Mouse (Mus musculus): ENCODE results near the gene Ydjc.
"Not testable (repeated sequence)": the region's sequence is repeated elsewhere in the genome, so short reads cannot be mapped to it uniquely, and the experiment has no call there.

Ydjc gene

GRCm38 (mm10) chr16:17151874-17152273, 7.5 kb downstream of the Ydjc start:
- DNase-seq (ENCODE audit: low spot score in 2 of 2): no peak

GRCm38 (mm10) chr16:17154346-17154745, 9.9 kb downstream of the Ydjc start:
- no peak for DNase-seq (ENCODE audit: low spot score in 2 of 2)

DNA sequence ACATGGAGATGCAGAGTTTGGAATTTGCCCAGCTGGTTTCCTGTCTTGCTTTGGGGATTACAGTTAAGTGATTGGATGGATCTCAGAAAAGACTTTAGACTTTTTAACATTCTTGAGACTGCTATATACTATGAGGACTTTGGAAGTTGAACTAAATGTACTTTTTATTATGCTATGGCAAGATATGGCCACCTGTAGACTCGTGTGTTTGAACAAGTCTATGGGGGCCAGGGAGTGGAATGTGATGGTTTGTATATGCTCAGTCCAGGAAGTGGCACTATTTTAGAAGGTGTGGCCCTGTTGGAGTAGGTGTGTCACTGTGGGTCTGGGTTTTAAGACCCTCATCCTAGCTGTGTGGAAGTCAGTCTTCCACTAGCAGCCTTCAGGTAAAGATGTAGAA, 21.1 kb downstream of the Ydjc start:
- DNase-seq (ENCODE audit: low spot score in 2 of 2): not testable (repeated sequence)

DNA sequence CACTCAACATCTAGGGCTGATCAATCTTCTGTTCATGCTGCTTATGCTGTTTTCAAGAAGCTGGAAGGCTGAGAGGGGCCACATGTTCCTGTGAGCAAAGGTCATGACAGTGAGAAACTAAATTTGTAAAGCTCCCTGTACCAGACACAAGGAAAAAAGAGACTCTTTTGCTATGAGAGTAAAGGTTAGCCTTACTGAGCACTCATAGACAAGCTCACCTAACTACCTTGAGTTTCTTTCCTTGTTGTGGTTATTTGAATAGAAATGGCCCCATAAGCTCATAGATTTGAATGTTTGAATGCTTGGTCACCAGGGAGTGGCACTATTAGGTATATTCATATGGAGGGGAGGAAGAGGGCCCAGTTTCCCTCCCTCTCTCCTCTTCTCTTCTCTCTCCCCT, 22.8 kb downstream of the Ydjc start:
- no peak for DNase-seq (ENCODE audit: low spot score in 2 of 2)

GRCm38 (mm10) chr16:17168049-17168448, 23.6 kb downstream of the Ydjc start:
- no peak for DNase-seq (ENCODE audit: low spot score in 2 of 2)

DNA sequence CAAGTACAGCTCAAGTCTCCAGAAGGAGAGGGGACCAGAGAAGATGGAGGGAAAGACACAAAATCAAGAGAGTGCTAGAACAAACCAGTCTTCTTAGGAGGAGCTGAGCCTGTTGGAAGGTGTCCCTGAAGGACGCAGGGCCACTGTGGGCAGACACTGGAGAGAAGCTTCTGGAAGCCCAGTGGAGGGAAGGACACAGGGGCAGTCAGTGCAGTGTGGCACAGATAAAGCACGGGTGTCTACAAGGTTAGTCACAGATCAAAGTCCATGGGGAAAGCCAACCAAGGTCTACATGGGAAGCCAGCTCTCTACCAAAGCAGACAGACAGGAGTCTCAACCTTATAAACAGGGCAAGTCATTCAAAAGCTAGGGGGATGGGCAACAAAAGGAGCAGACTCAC, 31.3 kb downstream of the Ydjc start:
- DNase-seq (ENCODE audit: low spot score in 2 of 2): no peak

DNA sequence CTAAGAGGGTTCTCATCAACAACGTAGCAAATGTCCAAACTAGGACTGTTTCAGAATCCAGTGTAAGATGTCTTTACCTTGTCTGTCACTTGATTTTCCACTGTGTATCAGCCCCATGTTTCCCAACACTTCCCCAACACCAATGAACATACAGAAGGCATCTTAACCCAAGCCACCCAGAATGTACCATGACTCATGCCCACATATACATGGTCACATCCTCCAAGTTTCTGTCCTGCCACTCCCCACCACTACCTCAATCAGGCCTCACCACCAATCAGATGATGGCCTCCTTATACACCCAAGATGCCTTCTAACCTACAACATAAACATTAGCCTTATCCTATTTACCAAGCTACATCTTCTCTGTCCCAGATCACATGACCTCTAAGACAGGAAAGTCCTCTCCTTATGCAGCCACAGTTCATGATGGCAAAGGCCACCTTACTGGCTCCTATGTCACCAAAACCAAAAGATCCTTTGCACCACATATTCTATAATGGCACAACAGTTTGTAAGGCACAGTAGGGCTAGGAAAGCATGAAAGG, 33.3 kb downstream of the Ydjc start:
- DNase-seq (ENCODE audit: low spot score in 2 of 2): no peak

DNA sequence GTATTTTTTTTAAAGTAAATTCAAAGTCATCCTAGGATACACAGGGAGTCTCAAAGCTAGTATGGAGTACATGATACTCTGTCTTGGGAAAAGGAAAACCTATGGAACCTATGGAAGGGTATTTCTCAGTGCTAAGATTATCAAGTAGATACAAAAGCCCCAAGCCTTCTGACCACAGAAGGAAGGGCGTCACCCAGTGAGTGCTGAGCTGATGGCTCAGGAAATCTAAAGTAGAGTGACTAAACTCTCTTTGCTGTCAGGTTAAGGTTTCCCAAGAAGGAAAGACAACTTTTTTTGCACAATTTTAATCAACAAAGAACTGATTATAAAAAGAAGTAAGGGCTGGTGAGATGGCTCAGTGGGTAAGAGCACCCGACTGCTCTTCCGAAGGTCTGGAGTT, 35.3 kb downstream of the Ydjc start:
- no peak for DNase-seq (ENCODE audit: low spot score in 2 of 2)

- no peak for DNase-seq (ENCODE audit: low spot score in 2 of 2)
These were observed 37.0 kb downstream of the Ydjc start for GRCm38 (mm10) chr16:17181382-17181781.

DNA sequence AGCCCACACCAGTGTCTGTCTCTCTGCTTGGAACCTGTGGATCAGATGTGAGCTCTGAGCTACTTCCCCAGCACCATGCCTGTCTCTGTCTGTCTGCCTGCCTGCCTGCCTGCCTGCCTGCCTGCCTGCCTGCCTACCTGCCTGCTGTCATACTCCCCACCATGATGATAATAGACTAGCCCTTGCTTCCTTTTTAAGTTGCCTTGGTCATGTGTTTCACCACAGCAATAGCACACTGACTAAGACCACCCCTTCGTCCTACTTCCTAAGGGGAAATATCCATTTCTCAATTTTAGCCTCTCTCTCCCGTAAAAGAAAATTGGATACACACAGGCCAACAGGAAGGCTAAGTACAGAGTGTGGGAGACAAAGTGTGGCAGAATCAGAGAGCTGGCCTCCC, 37.7 kb downstream of the Ydjc start:
- DNase-seq (ENCODE audit: low spot score in 2 of 2): no peak

- DNase-seq (ENCODE audit: low spot score in 2 of 2): no peak
These were observed 38.6 kb downstream of the Ydjc start for GRCm38 (mm10) chr16:17183003-17183402.

GRCm38 (mm10) chr16:17185475-17185874, 41.1 kb downstream of the Ydjc start:
- no peak for DNase-seq (ENCODE audit: low spot score in 2 of 2)

DNA sequence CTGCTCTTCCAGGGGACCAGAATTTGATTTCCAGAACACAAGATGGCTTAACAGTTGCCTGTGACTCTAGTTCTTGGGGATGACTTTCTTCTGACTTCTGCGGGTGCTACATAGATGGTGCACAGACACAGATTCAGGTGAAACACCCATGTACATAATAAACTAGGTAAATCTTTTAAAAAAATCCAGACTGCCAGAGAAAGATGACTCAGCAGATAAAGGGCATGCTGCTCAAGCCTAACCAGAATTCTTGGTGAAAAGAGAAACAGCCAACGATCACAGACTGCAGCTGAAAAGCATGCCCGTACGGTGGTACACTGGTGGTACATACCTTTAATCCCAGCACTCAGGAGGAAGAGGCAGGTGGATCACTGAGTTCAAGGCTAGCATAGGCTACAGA, 49.4 kb downstream of the Ydjc start:
- no peak for DNase-seq (ENCODE audit: low spot score in 2 of 2)

- no peak for DNase-seq (ENCODE audit: low spot score in 2 of 2)
These were observed 55.9 kb downstream of the Ydjc start for GRCm38 (mm10) chr16:17200121-17200952.

DNA sequence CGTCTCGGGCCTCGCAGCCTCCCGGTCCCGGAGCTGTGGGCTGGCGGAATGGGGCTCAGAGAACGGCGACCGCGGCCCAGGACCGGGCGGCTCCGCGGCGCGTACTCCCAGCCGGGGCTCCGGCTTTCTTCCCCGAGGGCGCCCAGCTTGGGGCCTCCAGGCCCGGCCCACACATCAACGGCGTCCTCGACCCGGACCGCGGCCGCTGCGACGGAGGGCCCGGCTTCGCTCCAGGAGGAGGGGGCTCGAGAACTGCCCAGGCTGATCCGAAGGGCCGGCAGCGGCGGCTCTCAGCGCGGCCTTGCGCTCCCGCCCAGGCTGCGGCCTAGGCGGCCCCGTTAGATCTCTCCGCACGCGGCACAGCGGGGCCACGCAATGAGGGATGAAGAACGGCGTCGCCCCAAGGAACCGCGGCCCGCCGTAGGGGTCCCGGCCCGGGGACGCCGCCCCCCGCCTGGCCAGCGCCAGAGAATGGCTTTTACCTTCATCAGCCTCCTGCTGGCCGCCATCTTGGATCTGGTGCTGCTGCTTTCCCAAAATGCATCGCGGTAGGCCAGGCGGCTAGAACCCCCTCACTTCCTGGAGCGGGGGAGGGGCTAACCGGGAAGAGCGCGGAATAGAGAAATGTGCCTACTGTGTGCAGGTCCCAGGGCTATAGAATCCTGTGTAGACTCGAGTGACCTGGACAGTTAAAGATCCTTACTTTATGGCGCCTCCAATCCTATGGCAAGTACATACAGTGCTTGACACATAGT, 56.7 kb downstream of the Ydjc start:
- DNase-seq (ENCODE audit: low spot score in 2 of 2): peak; percentile 73 to 82

DNA sequence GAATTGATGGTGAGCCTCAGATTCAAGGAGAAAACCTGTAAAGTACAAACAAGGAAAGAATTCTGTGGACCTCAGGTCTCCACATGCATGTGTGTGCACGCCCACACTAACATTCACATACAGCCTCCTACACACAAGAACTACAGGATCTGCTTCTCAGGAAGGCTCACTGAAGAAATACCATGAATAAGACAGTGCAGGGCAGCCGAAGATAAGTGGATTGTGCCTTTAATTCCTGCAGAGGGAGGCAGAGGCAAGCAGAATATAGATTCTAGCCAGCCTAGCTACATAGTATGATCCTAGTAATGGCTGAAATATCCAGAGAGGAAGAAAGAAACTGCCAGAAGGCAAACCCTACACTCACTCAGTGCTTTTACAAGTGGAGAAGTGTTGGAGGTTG, 57.6 kb downstream of the Ydjc start:
- DNase-seq (ENCODE audit: low spot score in 2 of 2): peak in 1 of 2 experiments; percentile 12

DNA sequence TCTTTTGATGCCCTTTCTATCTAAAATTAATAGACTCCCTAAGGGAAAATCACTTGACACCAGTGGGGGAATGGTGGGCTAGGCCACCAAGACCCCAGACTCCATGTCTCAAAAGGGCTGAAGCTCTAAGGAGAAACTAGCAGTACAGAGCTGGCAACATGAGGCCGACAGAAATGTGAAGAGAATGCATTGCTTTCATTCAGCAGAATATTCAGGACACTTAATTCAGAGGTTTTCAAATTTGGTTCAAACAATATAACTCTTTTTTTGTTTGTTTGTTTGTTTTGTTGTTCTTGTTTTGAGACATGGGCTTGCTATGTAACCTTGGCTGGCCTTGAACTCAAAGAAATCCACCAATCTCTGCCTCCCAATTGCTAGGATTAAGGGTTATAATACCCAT, 58.1 kb downstream of the Ydjc start, which contains the start of gene Ube2l3:
Gene Ube2l3 (minus strand): TSS at position 101 of the 400 bp plus-strand sequence.
- DNase-seq (ENCODE audit: low spot score in 2 of 2): no peak

- no peak for DNase-seq (ENCODE audit: low spot score in 2 of 2)
These were observed 60.6 kb downstream of the Ydjc start for GRCm38 (mm10) chr16:17204990-17205389.

GRCm38 (mm10) chr16:17208389-17209361, 64.3 kb downstream of the Ydjc start, which contains the start of gene Rimbp3:
TSS of gene Rimbp3 (plus strand) at chr16:17208603.
- peak; percentile 77 to 79 for DNase-seq (ENCODE audit: low spot score in 2 of 2)

- DNase-seq (ENCODE audit: low spot score in 2 of 2): no peak
These were observed 65.1 kb downstream of the Ydjc start for GRCm38 (mm10) chr16:17209404-17209960.
